Mouse (Mus musculus) inflammation-experienced regulatory T-cells, adult 6 months (primary cell): ENCODE data around the gene Naaladl2. TPM values are rescaled to one million over a fixed set of nuclear protein-coding genes. Genes with fewer than 3 reads are reported as not detected.
"Not testable (repeated sequence)": the region's sequence is repeated elsewhere in the genome, so short reads cannot be mapped to it uniquely, and the experiment has no call there.

ENCODE experiments used
- ATAC-seq: one replicate; pipeline ENCODE4 v1.8.0; 2017
- polyA plus RNA-seq, 3 experiments: library from polyadenylated mRNA; unstranded; fragments of 100-300 nt; shearing (Covaris generic); gene quantifications; one replicate each; pipeline ENCODE4 v1.2.1; 2017

The Naaladl2 gene
- polyA plus RNA-seq, 3 experiments from 2014 or later, result not detected

DNA sequence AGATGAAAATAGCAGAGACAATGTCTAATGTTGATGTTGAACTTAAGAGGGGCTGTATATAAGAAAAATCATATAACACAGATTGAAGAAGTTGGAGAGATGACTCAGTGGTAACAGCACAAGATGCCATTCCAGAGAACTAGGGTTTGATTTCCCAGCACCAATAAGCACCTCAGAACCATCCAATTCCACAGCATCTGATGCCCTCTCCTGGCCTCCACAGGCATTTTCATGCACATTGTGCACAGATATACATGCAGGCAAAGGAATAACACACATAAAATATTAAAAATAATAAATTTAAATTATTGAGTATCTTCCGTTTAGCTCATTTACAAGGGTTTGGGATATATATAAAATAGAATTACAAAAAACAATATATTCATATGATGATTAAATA is 926.6 kb downstream of the Naaladl2 start:
- no peak for ATAC-seq

DNA sequence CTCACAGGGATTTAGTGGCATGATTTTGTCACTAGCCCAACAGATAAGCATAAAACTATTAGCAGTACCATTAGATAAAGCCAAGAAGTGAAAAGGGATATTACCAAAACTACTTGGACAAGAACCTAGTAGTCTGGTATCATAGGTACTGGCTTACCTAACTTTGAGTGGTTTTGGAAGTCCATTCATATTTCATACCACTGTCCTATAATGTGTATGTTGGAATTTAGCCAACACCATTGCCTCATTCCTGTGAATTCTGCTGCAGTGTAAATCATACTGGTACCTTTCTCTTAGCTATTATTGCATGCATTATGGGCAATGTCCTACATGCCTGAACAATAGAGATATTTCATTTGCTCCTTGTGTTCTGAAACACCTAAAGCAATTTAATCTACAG is 977.5 kb downstream of the Naaladl2 start:
- ATAC-seq, result no peak

DNA sequence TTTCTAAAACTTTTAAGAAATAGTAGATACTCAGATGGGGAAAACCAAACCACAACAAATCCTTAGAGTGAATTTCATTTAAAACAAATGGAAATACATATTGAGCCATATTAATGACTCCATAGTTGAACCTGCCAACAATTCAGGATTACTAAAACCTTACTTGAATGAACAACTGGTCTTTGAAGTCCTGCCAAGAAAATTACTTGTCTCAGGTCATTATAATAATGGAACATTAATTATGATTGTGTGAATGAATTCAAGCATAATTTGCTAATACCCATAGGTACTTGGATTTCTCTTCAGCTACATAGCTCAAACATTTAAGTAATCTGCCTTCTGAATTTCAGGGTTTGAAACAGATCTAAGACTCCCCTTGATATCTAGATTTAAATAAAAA is 980.1 kb downstream of the Naaladl2 start:
- ATAC-seq, result no peak

DNA sequence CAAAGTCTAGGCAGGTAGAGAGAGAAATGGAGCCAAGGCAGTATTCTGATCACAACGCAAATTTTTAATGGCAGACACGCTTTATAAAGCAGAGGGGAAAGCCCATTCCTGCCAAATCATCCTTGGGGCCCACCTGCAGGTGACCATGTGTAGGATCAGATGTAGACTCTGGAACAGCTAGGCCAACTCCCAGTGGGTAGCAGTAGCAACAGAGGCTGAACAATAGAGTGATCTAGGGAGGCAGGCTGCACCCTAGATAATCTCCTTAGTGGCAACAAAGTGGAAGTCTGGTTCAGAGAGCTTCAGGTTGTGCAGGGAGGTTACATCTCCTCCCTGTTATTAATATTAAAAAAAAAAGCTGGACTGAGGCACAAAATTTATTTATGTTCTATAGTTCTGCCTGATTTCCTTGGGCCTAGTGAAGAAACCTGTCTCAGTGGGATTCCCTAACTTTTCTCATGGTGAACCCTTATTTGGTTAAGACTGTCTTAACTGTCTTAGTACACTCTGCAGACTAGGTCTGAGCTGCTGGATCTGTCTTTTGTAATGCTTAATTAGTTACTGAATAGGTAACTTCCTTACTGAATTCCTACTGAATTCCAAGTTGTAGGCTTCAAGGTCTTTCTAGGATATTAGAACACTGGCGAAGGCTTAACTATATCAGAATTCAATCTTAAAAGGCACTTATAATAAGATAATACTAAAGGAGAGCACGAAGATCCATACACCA is 992.8 kb downstream of the Naaladl2 start:
- ATAC-seq, result not testable (repeated sequence)

DNA sequence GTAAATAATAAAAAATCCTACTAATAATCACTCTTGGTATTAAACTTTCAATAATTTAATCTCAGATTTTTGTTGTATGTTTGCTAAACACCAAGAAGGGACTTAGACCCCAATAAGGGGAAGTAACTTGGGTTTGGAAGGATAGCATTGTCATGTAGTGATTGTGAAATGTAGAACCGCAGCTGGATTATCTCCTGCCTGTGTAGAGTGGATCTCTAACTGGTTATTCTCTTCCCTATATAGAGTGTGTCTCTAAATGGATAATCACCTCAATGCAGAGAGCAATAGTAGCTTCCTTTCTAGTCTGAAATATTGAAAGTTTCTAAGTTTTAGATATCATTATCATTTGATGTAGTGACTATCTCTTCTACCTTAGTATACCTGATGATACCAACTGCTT is 1001.3 kb downstream of the Naaladl2 start:
- no peak for ATAC-seq

DNA sequence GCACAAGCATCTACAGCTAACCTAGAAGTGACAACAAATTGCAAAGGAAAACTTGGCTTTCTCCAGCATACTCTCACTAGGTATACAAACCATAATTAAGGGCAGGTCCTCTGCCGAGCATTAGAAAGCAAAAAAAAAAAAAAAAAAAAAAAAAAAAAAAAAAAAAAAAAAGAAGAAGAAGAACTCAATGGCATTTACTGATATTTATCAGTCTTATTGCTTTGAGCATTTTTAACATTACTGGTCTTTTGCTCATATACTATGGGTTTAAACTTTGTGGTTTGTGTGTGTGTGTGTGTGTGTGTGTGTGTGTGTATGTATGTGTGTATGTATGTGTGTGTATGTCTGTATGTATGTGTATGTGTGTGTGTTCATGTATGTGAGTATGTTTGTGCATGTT is 1006.1 kb downstream of the Naaladl2 start:
- no peak for ATAC-seq

DNA sequence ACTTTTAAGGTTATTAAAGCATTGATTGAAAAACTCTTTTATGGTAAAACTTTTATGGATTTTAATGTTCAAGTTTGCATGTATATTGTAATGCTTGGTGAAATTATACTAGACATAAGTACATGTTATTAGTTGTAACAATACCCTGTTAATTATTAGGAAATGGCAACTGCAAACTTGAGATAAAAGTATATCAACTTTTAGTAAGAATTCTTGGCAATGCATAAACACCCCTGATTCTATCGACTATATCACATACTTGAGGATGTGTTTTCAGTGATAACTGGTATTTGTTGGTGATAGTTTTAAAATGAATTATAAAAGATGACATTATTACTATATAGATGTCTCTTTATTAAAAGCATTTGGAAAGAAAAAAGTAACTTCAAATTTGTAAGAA is 1017.9 kb downstream of the Naaladl2 start:
- no peak for ATAC-seq

DNA sequence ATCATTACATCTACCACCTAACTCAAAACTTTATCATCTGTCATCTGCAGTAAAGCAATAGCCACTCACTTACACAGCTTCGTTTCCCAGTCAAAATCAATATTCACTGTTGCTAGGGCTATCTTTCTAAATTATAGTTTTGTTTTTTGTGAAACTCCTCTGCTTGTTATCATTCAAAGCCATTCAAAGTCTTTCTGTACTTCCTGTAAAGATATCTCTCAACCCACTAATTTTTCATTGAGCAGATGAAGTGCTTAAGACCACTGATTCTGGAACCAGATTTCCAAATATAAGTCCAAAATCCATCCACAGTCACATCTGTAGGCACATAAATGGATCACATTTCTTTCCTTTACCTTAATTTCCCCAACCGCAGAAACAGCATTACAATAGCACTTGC is 1020.0 kb downstream of the Naaladl2 start:
- ATAC-seq, result no peak

DNA sequence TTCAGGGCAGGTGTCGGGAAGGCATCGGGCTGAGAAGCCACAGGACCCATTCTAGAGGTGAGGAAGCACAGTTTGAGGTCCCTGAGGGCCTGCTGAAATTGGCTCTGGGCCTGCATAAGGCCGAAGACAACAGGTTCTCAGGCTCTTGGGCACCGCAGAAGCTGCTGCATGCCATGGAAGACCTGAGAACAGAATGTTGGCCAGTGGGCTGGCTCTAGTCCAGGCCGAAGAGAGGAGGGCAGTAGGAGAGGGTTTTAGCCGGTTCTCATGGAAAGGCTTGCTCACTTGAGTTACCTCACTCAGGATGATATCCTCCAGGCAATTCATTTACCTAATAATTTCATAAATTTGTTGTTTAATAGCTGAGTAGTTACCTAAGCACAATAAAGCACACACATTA is 1025.9 kb downstream of the Naaladl2 start:
- ATAC-seq, result no peak

DNA sequence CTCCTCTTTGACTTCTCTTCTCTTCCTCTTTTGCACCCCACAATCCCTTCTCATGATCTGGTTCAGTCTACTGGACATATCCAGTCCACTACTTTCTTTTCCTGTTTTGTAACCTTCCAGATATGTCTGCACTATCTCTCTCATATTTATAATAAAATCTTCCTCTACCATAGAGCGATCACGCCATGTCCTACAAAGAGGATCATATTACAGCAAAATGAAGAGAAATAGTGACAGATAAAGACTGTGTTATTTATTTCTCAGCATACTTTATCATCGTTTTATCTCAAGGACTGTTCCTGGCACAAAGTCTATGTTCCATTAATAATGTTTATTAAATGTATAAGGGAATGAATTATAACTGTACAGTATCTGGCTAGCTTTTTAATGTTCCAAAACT is 1029.2 kb downstream of the Naaladl2 start:
- ATAC-seq, result no peak

DNA sequence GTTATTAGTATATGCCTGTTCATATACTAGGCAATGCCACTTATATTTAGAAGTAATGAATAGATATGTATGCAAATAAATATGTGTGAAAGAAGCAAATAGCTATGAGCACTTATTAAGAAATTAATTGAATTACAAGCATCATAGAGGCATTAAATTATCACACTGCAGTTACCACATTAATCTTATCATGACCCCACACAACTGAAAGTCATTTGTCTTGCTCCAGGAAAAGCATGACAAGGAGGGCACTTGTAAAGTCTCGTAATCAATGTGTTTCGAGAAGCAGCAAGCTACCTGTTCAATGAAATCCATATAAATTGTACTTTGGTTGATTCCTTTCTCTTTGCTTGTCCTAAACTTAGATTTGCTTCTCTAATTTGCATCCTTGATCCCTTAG is 1030.7 kb downstream of the Naaladl2 start:
- no peak for ATAC-seq

DNA sequence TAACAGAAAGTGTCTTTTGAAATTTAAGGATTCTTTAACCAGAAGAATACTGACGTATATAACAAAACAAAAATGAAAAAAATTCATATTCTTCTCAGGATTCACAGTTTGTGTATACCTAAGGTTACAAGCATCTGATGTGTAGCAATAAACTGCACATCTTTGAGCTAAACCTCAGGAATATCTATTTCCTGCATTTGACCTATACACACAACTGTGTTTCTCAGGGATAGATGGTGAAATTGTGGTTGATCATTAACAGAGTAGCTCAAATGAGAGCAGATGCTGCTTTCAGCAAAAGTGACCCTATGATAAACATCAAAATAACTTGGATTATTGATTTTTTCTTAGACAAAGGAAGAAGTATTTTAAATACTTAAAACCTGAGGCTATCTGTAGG is 1037.7 kb downstream of the Naaladl2 start:
- ATAC-seq, result no peak

DNA sequence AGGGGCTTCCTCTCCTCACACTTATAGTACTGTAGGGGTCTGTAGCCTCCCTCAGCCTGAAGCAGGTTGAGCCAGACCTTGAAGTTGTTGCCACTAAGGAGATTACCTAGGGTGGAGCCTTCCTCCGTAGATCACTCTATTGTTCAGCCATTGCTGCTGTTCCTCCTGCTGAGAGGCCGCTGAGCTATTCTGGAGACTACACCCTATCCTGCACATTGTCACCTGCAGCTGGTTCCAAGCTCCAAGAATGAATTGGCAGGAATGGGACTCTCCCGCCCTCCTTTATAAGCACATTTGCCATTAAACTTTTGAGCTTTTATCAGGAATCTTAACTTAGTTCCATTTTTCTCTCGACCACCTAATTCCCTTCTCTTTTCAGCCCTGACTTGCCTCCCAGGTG is 1064.3 kb downstream of the Naaladl2 start:
- no peak for ATAC-seq

DNA sequence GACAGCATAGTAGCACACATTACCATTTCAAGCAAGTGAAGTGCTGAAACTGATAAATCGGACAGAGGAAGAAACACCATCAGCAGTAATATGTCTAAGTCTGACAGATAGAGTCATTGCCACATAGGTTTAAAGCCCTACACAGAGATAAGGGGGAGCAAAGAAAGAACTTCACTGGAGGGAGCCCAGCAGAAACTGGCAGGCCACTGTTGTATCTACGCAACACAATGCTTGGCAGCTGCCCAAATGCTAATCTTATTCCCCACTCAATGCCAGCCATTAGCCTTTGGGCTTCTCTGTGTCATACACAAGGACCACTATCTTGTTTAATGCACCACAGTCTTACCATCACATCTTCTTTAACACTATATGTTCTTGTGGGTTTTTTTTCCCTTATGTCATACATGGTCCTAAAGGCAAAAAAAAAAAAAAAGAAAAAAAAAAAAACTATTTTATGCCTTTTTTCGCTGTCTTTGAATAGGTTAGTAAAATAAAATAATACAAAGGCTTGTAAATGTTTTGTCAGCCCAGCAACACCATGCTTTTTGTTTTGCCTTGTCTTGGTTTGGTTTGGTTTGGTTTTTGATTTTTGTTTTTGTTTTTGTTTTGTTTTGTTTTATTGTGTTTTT is 1072.8 kb downstream of the Naaladl2 start:
- ATAC-seq, result no peak

DNA sequence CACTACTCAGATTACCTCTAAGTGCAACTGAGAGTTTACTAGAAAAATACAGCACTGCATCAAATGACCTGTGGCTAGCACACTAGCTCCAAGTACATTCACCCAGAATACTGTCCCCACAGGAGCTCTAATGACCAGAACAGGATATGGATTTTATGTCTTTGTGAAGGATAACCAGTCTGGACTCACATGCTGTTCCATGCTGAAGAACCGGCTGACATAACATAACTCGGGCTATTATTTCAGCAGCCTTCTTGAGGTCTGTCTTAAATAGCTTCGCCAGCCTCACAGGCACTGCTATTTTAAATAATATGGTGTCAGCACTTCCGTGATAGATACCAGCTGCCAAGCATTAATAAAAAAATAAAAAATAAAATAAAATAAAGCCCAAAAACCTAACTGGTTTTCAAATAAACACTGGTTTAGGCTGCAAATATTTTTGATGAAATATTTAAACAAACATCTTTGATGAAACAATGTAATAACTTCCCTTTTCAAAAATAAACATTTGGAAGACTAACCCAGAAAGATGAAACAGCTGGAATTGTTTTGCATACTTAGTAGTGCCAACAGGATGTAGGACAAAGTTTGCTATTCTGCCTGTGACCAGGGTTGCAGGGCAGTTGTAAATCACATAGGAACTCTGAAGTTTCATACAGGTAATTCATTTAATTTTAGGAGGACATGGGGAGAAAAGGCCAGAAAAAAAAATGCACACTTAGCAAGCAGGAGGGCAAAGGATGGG is 1073.5 kb downstream of the Naaladl2 start:
- no peak for ATAC-seq

DNA sequence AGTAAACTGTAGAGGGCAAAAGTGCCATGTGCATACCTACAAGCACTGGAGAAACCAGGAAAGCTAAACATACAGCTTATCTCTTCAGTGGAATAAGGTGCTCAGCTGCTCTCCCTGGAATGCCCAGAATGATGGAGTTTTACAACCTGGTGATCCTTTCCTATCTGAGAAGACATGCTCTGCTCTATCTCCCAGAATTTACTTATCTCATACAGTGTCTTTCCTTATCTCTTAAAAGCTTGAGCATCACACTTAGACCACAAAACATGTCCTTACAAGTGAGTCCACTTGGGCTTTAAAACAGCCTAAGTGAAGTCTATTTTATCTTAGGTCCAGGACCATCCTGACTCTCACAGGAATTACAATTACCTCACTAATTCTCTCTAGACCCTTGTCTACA is 1095.8 kb downstream of the Naaladl2 start:
- ATAC-seq, result no peak

DNA sequence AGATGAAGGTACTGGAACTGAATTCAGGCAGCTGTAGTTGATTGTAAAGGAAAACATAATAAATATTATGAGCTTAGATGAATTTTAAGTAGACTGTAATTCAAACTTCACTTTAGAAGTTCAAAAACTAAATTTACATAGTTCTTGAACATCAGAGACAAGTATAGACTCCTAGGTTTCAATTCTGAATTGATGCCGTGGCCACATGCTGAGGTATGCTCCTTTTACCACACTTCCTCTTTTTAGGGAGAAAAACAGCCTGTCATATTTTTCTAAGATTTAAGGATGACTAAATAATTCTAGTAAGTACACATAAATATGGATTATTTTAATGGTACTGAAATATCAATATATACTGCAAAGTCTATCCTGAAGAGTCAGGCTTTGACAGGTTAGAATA is 1142.3 kb downstream of the Naaladl2 start:
- no peak for ATAC-seq

DNA sequence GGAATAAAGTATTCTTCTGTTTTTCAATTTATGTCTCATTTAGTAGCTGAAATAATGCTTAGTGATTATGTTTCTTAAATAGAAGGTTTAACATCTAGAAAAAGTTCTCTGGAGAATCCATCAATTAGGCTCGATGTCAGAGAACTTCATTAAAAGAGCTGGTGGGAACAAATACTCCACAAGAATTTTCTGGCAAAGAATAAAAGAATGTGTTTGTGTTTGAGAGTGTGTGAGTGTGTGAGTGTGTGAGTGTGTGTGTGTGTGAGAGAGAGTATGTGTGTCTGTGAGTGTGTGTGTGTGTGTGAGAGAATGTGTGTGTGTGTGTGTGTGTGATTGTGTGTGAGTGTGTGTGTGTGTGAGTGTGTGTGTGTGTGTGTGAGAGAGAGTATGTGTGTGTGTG is 1170.3 kb downstream of the Naaladl2 start:
- no peak for ATAC-seq

DNA sequence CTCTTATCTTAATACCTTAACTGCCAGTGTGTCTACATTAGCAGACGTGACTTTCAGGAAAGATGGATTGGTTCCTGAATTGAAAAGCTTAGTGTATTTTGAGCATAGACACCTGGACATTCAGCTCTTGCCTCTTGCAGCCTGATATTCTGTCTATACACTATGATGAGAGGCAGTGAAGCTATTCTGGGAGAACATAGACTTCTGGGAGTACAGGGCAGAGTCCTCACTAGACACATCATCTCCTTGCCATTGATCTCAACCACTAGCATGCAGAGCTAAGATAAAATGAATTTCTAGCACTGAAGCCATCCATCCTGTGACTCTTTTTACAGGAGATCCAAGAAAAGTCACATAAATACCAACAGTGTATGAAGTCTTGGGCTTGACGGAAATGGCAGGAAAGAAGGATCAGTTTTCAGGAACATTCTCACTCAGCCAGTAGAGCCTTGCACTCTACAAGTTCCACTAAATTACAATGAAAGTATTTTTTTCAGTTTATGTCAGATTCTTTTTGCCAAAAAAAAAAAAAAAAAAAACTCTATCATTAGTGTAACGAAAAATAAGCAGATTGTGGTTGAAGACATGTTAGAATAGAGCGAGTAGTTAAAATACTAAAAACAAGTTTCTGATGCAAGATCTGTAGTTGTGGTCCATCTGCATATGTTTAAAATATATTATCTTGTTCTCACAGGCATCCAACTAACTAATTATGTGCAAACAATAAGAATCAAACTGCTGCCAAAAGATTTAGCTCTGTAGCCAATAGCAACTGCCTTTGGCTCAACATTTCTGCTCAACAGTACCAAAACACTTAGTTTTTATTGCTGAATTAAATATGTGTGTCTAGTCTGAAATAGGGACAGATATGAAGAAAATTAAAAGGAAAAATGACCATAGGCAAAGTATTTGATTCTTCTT is 1171.1 kb downstream of the Naaladl2 start:
- no peak for ATAC-seq

DNA sequence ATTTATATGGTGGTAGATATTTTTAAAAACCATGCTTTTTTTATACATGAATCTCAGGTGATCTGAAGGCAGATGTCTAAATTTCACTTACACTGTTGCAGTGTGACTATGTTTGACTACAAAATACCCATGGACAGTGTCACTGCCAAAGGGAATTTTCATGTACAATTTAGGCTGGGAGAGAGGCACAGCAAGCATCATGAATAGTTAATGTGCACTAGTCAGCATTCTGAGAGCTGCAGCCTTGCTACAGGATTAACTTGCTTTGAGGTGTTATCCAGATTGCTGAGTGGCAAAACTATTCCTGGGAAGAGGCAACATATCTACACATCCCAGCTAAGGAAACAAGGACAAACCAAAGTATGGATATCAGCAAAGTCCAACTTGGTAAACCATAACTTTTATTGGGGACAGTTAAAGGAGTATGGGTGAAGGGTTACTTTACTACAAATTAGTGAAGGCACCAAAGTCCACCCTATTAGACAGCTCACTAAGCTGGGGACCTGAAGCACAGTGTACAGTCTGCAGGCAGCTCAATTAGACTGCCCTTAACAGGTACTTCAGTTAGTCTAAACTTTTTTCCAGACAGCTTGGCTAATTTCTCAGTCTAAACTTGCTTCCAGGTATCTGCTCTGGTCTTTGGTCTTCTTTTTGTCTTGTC is 1181.0 kb downstream of the Naaladl2 start:
- ATAC-seq, result no peak

DNA sequence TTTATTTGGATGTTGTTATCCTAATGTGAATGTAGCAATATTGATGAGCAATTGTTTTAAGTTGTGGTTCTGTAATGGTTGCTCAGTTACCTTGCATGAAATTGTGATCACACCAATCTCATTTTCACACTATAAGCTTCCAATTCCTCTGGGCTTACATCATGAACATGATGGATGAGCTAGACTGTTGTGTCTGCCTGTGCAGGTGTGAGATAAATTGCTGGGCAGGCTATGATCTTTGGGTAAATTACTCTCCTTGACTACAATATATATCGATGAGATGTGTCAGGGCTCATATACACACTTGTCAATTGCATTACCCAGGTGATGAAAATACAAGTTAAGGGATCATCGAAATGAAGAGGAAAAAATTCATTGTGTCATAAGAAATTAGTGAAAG is 1197.9 kb downstream of the Naaladl2 start:
- no peak for ATAC-seq

DNA sequence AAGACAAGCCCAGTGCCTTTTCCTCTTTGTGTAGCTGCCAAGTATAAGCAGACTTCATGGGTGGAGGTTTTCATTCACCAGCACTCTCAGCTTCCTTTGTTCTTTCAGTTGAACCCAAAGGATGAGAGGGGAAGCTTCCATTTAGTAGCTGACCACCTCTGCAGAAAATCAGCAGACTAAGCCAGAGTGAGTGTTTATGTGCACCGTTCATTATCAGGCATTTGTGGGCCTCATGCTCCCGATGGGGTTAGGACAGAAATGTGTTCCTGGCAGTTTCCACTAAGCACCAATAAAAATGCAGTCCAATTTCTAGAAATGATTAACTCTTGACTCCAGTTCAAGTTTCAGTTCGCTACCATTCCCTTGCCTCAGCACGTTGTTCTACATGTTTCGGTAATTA is 1206.8 kb downstream of the Naaladl2 start:
- ATAC-seq, result no peak
